Mouse (Mus musculus) lung, embryonic 16.5 days (tissue): ENCODE data around the gene Zfp128. TPM values are rescaled to one million over a fixed set of nuclear protein-coding genes. Genes with fewer than 3 reads are reported as not detected.
"Not testable (repeated sequence)": the region's sequence is repeated elsewhere in the genome, so short reads cannot be mapped to it uniquely, and the experiment has no call there.

Experiments
- ATAC-seq: fragments of 200-750 bp; cut with Nextera tagmentation; 2 replicates; pipeline ENCODE4 v1.8.0; 2017; ENCODE audit warnings: low read depth, mild to moderate bottlenecking, moderate library complexity
- H3K27ac ChIP-seq: fragments of 300-500 bp; sonication (generic); 2 replicates; pipeline ENCODE4 v1.5.1; 2014; ENCODE audit warnings: mild to moderate bottlenecking, control low read depth, low read length
- H3K27me3 ChIP-seq: fragments of 300-500 bp; sonication (generic); 2 replicates; pipeline ENCODE4 v1.6.1; 2014; ENCODE audit warnings: low read depth, low read length, mixed read lengths; ENCODE audit not compliant: control insufficient read depth, insufficient read depth
- H3K36me3 ChIP-seq: fragments of 300-500 bp; sonication (generic); 2 replicates; pipeline ENCODE4 v1.6.1; 2014; ENCODE audit warnings: low read length; ENCODE audit not compliant: control insufficient read depth, insufficient read depth
- H3K4me1 ChIP-seq: fragments of 300-500 bp; sonication (generic); replicated peaks from 2 replicates; pipeline ENCODE4 v1.6.1; 2014; ENCODE audit warnings: low read length, mixed read lengths; ENCODE audit not compliant: control insufficient read depth, insufficient read depth
- H3K4me2 ChIP-seq: fragments of 300-500 bp; sonication (generic); 2 replicates; pipeline ENCODE4 v1.6.1; 2014; ENCODE audit warnings: low read depth, low read length, control low read depth
- H3K4me3 ChIP-seq: fragments of 300-500 bp; sonication (generic); 2 replicates; pipeline ENCODE4 v1.5.1; 2014; ENCODE audit warnings: mild to moderate bottlenecking, low read length, control low read depth
- H3K9ac ChIP-seq: fragments of 300-500 bp; sonication (generic); 2 replicates; pipeline ENCODE4 v1.6.1; 2014; ENCODE audit warnings: low read length, control low read depth
- H3K9me3 ChIP-seq: fragments of 300-500 bp; sonication (generic); 2 replicates; pipeline ENCODE4 v1.6.1; 2016; ENCODE audit warnings: low read length; ENCODE audit not compliant: control insufficient read depth
- WGBS: fragments of 180-500 bp; shearing (Covaris S2); extraction: QIAGEN DNeasy Blood & Tissue Kit; methylation state at CpG from one replicate; pipeline ENCODE4 v1.1.7; 2014; 5-methylcytosine and 5-hydroxymethylcytosine counted together
- polyA plus RNA-seq: library from polyadenylated mRNA; unstranded; fragments of >200 nt; fragmentation: Nextera tagmentation; extraction: Ambion mirVana; gene quantifications from 2 replicates; pipeline ENCODE4 v1.2.1, GENCODE M21; 2015

The Zfp128 gene
- polyA plus RNA-seq: 4.1 and 4.7 TPM in 2 replicates

- under 1% methylated on average over 35 of the region's 35 CpGs for WGBS
- H3K36me3 ChIP-seq: peaks cover 10% of the 10 kb centered on the region
- peak within 1 kb of the TSS; percentile 70 for H3K4me3 ChIP-seq
- peak within 1 kb of the TSS; percentile 79 for H3K4me2 ChIP-seq
- peaks cover 7% of the 10 kb centered on the region; the same call in 1 of the 2 replicates for H3K4me1 ChIP-seq
- no peaks in the 10 kb centered on the region for H3K27me3 ChIP-seq
- no peak within 1 kb of the TSS for H3K27ac ChIP-seq
- peak within 1 kb of the TSS; percentile 82 for H3K9ac ChIP-seq
- peak; percentile 100 for ATAC-seq
- no peaks in the 10 kb centered on the region for H3K9me3 ChIP-seq
Measured at GRCm38 (mm10) chr7:12880911-12881660, at the start of gene Zfp128. Gene Zfp128, plus strand, starts transcription at chr7:12881177.

- H3K9me3 ChIP-seq: peaks cover 25% of the 10 kb centered on the region
- H3K27ac ChIP-seq: peak within 1 kb of the TSS; percentile 84
- ATAC-seq: peak; percentile 99
- H3K27me3 ChIP-seq: no peaks in the 10 kb centered on the region
- H3K4me1 ChIP-seq: no peaks in the 10 kb centered on the region; the same call in 1 of the 2 replicates
- H3K9ac ChIP-seq: peak within 1 kb of the TSS; percentile 80
- peaks cover 33% of the 10 kb centered on the region for H3K36me3 ChIP-seq
- peak within 1 kb of the TSS; percentile 77 for H3K4me2 ChIP-seq
- peak within 1 kb of the TSS; percentile 75 for H3K4me3 ChIP-seq
- 2% methylated on average over 47 of the region's 47 CpGs for WGBS
Measured at GRCm38 (mm10) chr7:12834162-12835120, 46.5 kb upstream of the Zfp128 start, which contains the start of gene Zfp110. Gene Zfp110, plus strand, starts transcription at chr7:12834761.

- peak overlapping the region; percentile 75 for H3K4me3 ChIP-seq
- H3K9ac ChIP-seq: peak overlapping the region; percentile 80
- peak; percentile 47 for ATAC-seq
Measured at GRCm38 (mm10) chr7:12835193-12835671, 45.7 kb upstream of the Zfp128 start.

GRCm38 (mm10) chr7:12835779-12836178, 45.2 kb upstream of the Zfp128 start:
- peaks cover 45% of the 10 kb centered on the region for H3K36me3 ChIP-seq
- ATAC-seq: no peak

More at GRCm38 (mm10) chr7:12835193-12835671, 45.7 kb upstream of the Zfp128 start:
- H3K27ac ChIP-seq: peak overlapping the region; percentile 84
- peak overlapping the region; percentile 77 for H3K4me2 ChIP-seq
- H3K36me3 ChIP-seq: peaks cover 40% of the 10 kb centered on the region
- H3K27me3 ChIP-seq: no peaks in the 10 kb centered on the region
- 15% methylated on average over 13 of the region's 13 CpGs for WGBS
- no peaks in the 10 kb centered on the region; the same call in 1 of the 2 replicates for H3K4me1 ChIP-seq
- peaks cover 32% of the 10 kb centered on the region for H3K9me3 ChIP-seq

GRCm38 (mm10) chr7:12874301-12874700, 6.7 kb upstream of the Zfp128 start:
- no peak for ATAC-seq
- no peaks in the 10 kb centered on the region for H3K27me3 ChIP-seq
- no peaks in the 10 kb centered on the region for H3K4me1 ChIP-seq
- H3K9ac ChIP-seq: no peak overlapping the region
- 19% methylated on average over 3 of the region's 3 CpGs for WGBS
- peaks cover 3% of the 10 kb centered on the region for H3K9me3 ChIP-seq
- no peak overlapping the region for H3K27ac ChIP-seq
- H3K4me3 ChIP-seq: no peak overlapping the region
- no peaks in the 10 kb centered on the region for H3K36me3 ChIP-seq
- no peak overlapping the region for H3K4me2 ChIP-seq

More at GRCm38 (mm10) chr7:12835779-12836178, 45.2 kb upstream of the Zfp128 start:
- Histone ChIP-seq H3K9ac (no peak overlapping the region), H3K4me2 (peak overlapping the region; percentile 77), H3K27ac (no peak overlapping the region), H3K27me3 (no peaks in the 10 kb centered on the region), H3K4me3 (peak overlapping the region; percentile 75), H3K9me3 (peaks cover 35% of the 10 kb centered on the region), H3K4me1 (no peaks in the 10 kb centered on the region; the same call in 1 of the 2 replicates)
- 91% methylated on average over 4 of the region's 4 CpGs for WGBS

GRCm38 (mm10) chr7:12880036-12880435, 941 bp upstream of the Zfp128 start:
- H3K4me1 ChIP-seq: peaks cover 7% of the 10 kb centered on the region; the same call in 1 of the 2 replicates
- no peak for ATAC-seq
- no peak overlapping the region for H3K4me3 ChIP-seq
- H3K27ac ChIP-seq: no peak overlapping the region
- H3K9ac ChIP-seq: no peak overlapping the region
- no peaks in the 10 kb centered on the region for H3K27me3 ChIP-seq
- H3K9me3 ChIP-seq: no peaks in the 10 kb centered on the region
- no peak overlapping the region for H3K4me2 ChIP-seq
- peaks cover 2% of the 10 kb centered on the region for H3K36me3 ChIP-seq

GRCm38 (mm10) chr7:12880497-12880896, 480 bp upstream of the Zfp128 start:
- not testable (repeated sequence) for ATAC-seq, H3K36me3 ChIP-seq
- peak overlapping the region; percentile 56 for H3K9ac ChIP-seq

GRCm38 (mm10) chr7:12886563-12887266, 5.7 kb downstream of the Zfp128 start:
- Histone ChIP-seq H3K4me1 (peaks cover 4% of the 10 kb centered on the region; the same call in 1 of the 2 replicates), H3K9me3 (no peaks in the 10 kb centered on the region), H3K27ac (no peak overlapping the region), H3K9ac (no peak overlapping the region), H3K4me2 (no peak overlapping the region), H3K4me3 (no peak overlapping the region), H3K36me3 (peaks cover 32% of the 10 kb centered on the region), H3K27me3 (no peaks in the 10 kb centered on the region)
- no peak for ATAC-seq
- WGBS: 89% methylated on average over 12 of the region's 12 CpGs

More at GRCm38 (mm10) chr7:12880497-12880896, 480 bp upstream of the Zfp128 start:
- Histone ChIP-seq H3K4me3 (peak overlapping the region; percentile 70), H3K4me2 (peak overlapping the region; percentile 79)
- H3K4me1 ChIP-seq, H3K27me3 ChIP-seq, H3K9me3 ChIP-seq, H3K27ac ChIP-seq: not testable (repeated sequence)
- 49% methylated on average over 8 of the region's 8 CpGs for WGBS
